Mouse (Mus musculus) hindlimb bud, embryonic 11.5 days (tissue): ENCODE data around the gene Aaed1.
"Not testable (repeated sequence)": the region's sequence is repeated elsewhere in the genome, so short reads cannot be mapped to it uniquely, and the experiment has no call there.

ENCODE experiments used
- DNase-seq: peaks from one replicate; pipeline ENCODE4 v3.0.0-alpha.2; 2012; ENCODE audit warnings: low read depth, low spot score; ENCODE audit errors: extremely low spot score

Gene Aaed1

GRCm38 (mm10) chr13:64309036-64309435 is 3.5 kb downstream of the Aaed1 start:
- no peak for DNase-seq

- no peak for DNase-seq
Measured at GRCm38 (mm10) chr13:64307508-64307907, 5.0 kb downstream of the Aaed1 start.

- peak; percentile 39 for DNase-seq
Measured at GRCm38 (mm10) chr13:64306078-64306477, 6.4 kb downstream of the Aaed1 start.

- no peak for DNase-seq
Measured at GRCm38 (mm10) chr13:64299069-64299468, 13.4 kb downstream of the Aaed1 start.

- no peak for DNase-seq
Measured at GRCm38 (mm10) chr13:64286791-64287190, 25.7 kb downstream of the Aaed1 start.

GRCm38 (mm10) chr13:64286321-64286720 is 26.2 kb downstream of the Aaed1 start:
- DNase-seq = no peak

- DNase-seq = no peak
Measured at GRCm38 (mm10) chr13:64284676-64285075, 27.8 kb downstream of the Aaed1 start.

GRCm38 (mm10) chr13:64280940-64281339 is 31.6 kb downstream of the Aaed1 start:
- DNase-seq = no peak

GRCm38 (mm10) chr13:64275754-64276127 is 36.8 kb downstream of the Aaed1 start:
- DNase-seq = no peak

GRCm38 (mm10) chr13:64274879-64275753 is 37.4 kb downstream of the Aaed1 start, which contains the start of gene Cdc14b:
Cdc14b (minus strand) TSS chr13:64275290.
- peak; percentile 88 for DNase-seq

GRCm38 (mm10) chr13:64273891-64274844 is 38.3 kb downstream of the Aaed1 start:
- no peak for DNase-seq

- no peak for DNase-seq
Measured at GRCm38 (mm10) chr13:64273352-64273751, 39.2 kb downstream of the Aaed1 start.

GRCm38 (mm10) chr13:64268384-64268783 is 44.1 kb downstream of the Aaed1 start:
- no peak for DNase-seq

- no peak for DNase-seq
Measured at GRCm38 (mm10) chr13:64267151-64267550, 45.4 kb downstream of the Aaed1 start.

- no peak for DNase-seq
Measured at GRCm38 (mm10) chr13:64264586-64264985, 47.9 kb downstream of the Aaed1 start.

- no peak for DNase-seq
Measured at GRCm38 (mm10) chr13:64259903-64260302, 52.6 kb downstream of the Aaed1 start.

GRCm38 (mm10) chr13:64258516-64258821 is 54.0 kb downstream of the Aaed1 start:
- DNase-seq = no peak

GRCm38 (mm10) chr13:64257814-64258515 is 54.5 kb downstream of the Aaed1 start:
- DNase-seq = no peak

GRCm38 (mm10) chr13:64257010-64257813 is 55.3 kb downstream of the Aaed1 start:
- DNase-seq = no peak

GRCm38 (mm10) chr13:64254185-64254584 is 58.3 kb downstream of the Aaed1 start:
- not testable (repeated sequence) for DNase-seq
